Mouse (Mus musculus) kidney, embryonic 14.5 days (tissue): ENCODE results near the gene Vmn2r26. TPM values are rescaled to one million over a fixed set of nuclear protein-coding genes. Genes with fewer than 3 reads are reported as not detected.
"Not testable (repeated sequence)": the region's sequence is repeated elsewhere in the genome, so short reads cannot be mapped to it uniquely, and the experiment has no call there.

Experiments used
- ATAC-seq: fragments of 200-750 bp; cut with Nextera tagmentation; 2 replicates; pipeline ENCODE4 v1.8.0; 2017; ENCODE audit warnings: moderate number of reproducible peaks, mild to moderate bottlenecking, moderate TSS enrichment, moderate library complexity; ENCODE audit not compliant: low FRiP score, low TSS enrichment
- H3K27ac ChIP-seq: fragments of 300-500 bp; sonication (generic); 2 replicates; pipeline ENCODE4 v1.5.1; 2014; ENCODE audit warnings: low read depth, mild to moderate bottlenecking, low read length, moderate library complexity, mixed read lengths
- H3K27me3 ChIP-seq: fragments of 300-500 bp; sonication (generic); 2 replicates; pipeline ENCODE4 v1.6.1; 2014; ENCODE audit warnings: mild to moderate bottlenecking, low read length; ENCODE audit not compliant: control insufficient read depth, insufficient read depth
- H3K36me3 ChIP-seq: fragments of 300-500 bp; sonication (generic); 2 replicates; pipeline ENCODE4 v1.6.1; 2014; ENCODE audit warnings: low read length, mixed read lengths; ENCODE audit not compliant: control insufficient read depth, insufficient read depth
- H3K4me1 ChIP-seq: fragments of 300-500 bp; sonication (generic); 2 replicates; pipeline ENCODE4 v1.6.1; 2014; ENCODE audit warnings: low read length, mixed read lengths; ENCODE audit not compliant: control insufficient read depth, insufficient read depth
- H3K4me2 ChIP-seq: fragments of 300-500 bp; sonication (generic); replicated peaks from 2 replicates; pipeline ENCODE4 v1.6.1; 2014; ENCODE audit warnings: low read depth, mild to moderate bottlenecking, low read length
- H3K4me3 ChIP-seq: fragments of 300-500 bp; sonication (generic); 2 replicates; pipeline ENCODE4 v1.5.1; 2014; ENCODE audit warnings: mild to moderate bottlenecking, low read length
- H3K9ac ChIP-seq: fragments of 300-500 bp; sonication (generic); 2 replicates; pipeline ENCODE4 v1.6.1; 2014; ENCODE audit warnings: low read depth, mild to moderate bottlenecking, low read length, moderate library complexity
- H3K9me3 ChIP-seq: fragments of 300-500 bp; sonication (generic); 2 replicates; pipeline ENCODE4 v1.6.1; 2016; ENCODE audit warnings: low read length; ENCODE audit not compliant: control insufficient read depth
- WGBS: fragments of 180-500 bp; shearing (Covaris S2); extraction: QIAGEN DNeasy Blood & Tissue Kit; methylation state at CpG from one replicate; pipeline ENCODE4 v1.1.7; 2014; 5-methylcytosine and 5-hydroxymethylcytosine counted together
- polyA plus RNA-seq: library from polyadenylated mRNA; unstranded; fragments of >200 nt; fragmentation: Nextera tagmentation; extraction: Ambion mirVana; gene quantifications from 2 replicates; pipeline ENCODE4 v1.2.1, GENCODE M21; 2014

Vmn2r26 gene
- not detected in 2 replicates for polyA plus RNA-seq

- not testable (repeated sequence) for ATAC-seq, H3K9ac ChIP-seq, H3K4me1 ChIP-seq, H3K4me3 ChIP-seq, H3K27ac ChIP-seq, H3K27me3 ChIP-seq, H3K4me2 ChIP-seq, H3K36me3 ChIP-seq, H3K9me3 ChIP-seq
- 59% methylated on average over 1 of the region's 1 CpGs for WGBS
Measured at GRCm38 (mm10) chr6:124024268-124024667, at the start of gene Vmn2r26. Vmn2r26 (plus strand) TSS chr6:124024568.

- Histone ChIP-seq H3K9ac (no peak overlapping the region), H3K27ac (no peak overlapping the region), H3K9me3 (no peaks in the 10 kb centered on the region), H3K4me3 (no peak overlapping the region), H3K36me3 (no peaks in the 10 kb centered on the region), H3K4me1 (no peaks in the 10 kb centered on the region), H3K4me2 (no peak overlapping the region), H3K27me3 (no peaks in the 10 kb centered on the region)
- ATAC-seq: no peak
- WGBS: 50% methylated on average over 1 of the region's 1 CpGs
Measured at GRCm38 (mm10) chr6:124020841-124021240, 3.5 kb upstream of the Vmn2r26 start.

- Histone ChIP-seq H3K36me3 (no peaks in the 10 kb centered on the region), H3K4me2 (no peak overlapping the region), H3K27me3 (no peaks in the 10 kb centered on the region), H3K4me3 (no peak overlapping the region), H3K4me1 (no peaks in the 10 kb centered on the region), H3K9ac (no peak overlapping the region), H3K9me3 (no peaks in the 10 kb centered on the region), H3K27ac (no peak overlapping the region)
- no peak for ATAC-seq
Measured at GRCm38 (mm10) chr6:124048388-124048787, 24.0 kb downstream of the Vmn2r26 start.

- not testable (repeated sequence) for ATAC-seq, H3K36me3 ChIP-seq, H3K9ac ChIP-seq, H3K27ac ChIP-seq, H3K27me3 ChIP-seq, H3K4me2 ChIP-seq, H3K4me3 ChIP-seq, H3K9me3 ChIP-seq, H3K4me1 ChIP-seq
Measured at GRCm38 (mm10) chr6:124053611-124054010, 29.2 kb downstream of the Vmn2r26 start.

- Histone ChIP-seq H3K27ac (no peak overlapping the region), H3K4me1 (no peaks in the 10 kb centered on the region), H3K36me3 (no peaks in the 10 kb centered on the region), H3K9ac (no peak overlapping the region), H3K4me3 (no peak overlapping the region), H3K9me3 (no peaks in the 10 kb centered on the region), H3K4me2 (no peak overlapping the region), H3K27me3 (no peaks in the 10 kb centered on the region)
- WGBS: 70% methylated on average over 4 of the region's 4 CpGs
- no peak for ATAC-seq
Measured at GRCm38 (mm10) chr6:124102334-124102733, 78.0 kb downstream of the Vmn2r26 start.

Other genes with a start within 250 kb of the Vmn2r26 start
- not detected in 2 replicates for gene Vmn2r24, start 245.7 kb upstream of the Vmn2r26 start, polyA plus RNA-seq
- gene Vmn2r25, start 171.1 kb upstream of the Vmn2r26 start, polyA plus RNA-seq: not detected in 2 replicates
- gene Vmn2r27, start 207.3 kb downstream of the Vmn2r26 start, polyA plus RNA-seq: not detected in 2 replicates